Mouse (Mus musculus): ENCODE measurements around the gene Slc30a3. TPM values are rescaled to one million over a fixed set of nuclear protein-coding genes. Genes with fewer than 3 reads are reported as not detected.

Slc30a3 gene
- polyA plus RNA-seq, 2 experiments = 0.26 to 0.41 TPM

DNA sequence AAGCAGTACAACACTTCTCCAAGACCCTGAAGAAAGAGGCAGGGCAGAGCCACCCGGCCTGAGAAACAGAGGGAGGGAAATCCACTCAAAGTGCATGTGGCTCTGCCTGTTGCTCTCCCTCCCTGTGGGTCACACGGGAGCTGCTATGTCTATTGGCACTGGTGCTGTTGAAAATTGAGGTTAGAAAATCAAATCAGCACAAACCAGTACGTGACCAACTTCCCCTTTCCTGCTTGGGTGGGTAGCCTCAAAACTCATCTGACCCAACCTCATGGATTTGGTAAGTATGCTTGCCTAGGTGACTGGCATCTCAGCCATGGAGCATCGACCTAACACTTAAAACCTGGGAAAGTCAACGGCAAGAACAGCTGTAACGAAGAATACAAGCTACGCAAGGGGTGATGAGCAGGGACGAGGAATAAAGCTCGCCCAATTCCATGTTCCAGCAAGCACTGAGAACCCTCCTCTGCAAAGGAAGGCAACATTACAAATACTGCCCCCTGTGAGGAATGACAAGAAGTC lies 2.2 kb downstream of the Slc30a3 start, which contains the start of gene Dnajc5g:
Dnajc5g (plus strand) TSS at position 472 of the 522 bp plus-strand sequence.
- 52% methylated on average over 9 of the region's 9 CpGs for WGBS (ENCODE audit: insufficient replicate concordance)
- H3K27me3 ChIP-seq (ENCODE audit: control insufficient read depth, insufficient read depth, low read length) = no peaks in the 10 kb centered on the region
- DNase-seq (ENCODE audit: low read depth in 3 of 3, low spot score in 3 of 3) (no peak), ATAC-seq (ENCODE audit: insufficient read depth) (no peak)
- H3K4me2 ChIP-seq (ENCODE audit: low read depth) = no peak within 1 kb of the TSS
- H3K4me3 ChIP-seq (ENCODE audit: insufficient read depth in 1 of 2, low read depth in 2 of 2, low read length in 2 of 2) = no peak within 1 kb of the TSS
- H3K9ac ChIP-seq (replicated peaks) = no peak within 1 kb of the TSS
- no peak within 1 kb of the TSS for H3K27ac ChIP-seq
- no peaks in the 10 kb centered on the region for H3K4me1 ChIP-seq (replicated peaks; ENCODE audit: control insufficient read depth in 2 of 2, insufficient read depth in 2 of 2, low read length in 1 of 2)
- H3K9me3 ChIP-seq (ENCODE audit: control insufficient read depth, low read length) = no peaks in the 10 kb centered on the region
- TF ChIP-seq EP300 (IDR thresholded peaks at IDR 0.05; ENCODE audit: low read depth) = no peak
- TF ChIP-seq CTCF (IDR thresholded peaks at IDR 0.05; ENCODE audit: low read depth) = no peak
- H3K36me3 ChIP-seq (replicated peaks; ENCODE audit: control insufficient read depth, insufficient read depth, low read depth) = no peaks in the 10 kb centered on the region

GRCm38 (mm10) chr5:31095711-31096480 lies 12.1 kb downstream of the Slc30a3 start:
- no peak overlapping the region for H3K27ac ChIP-seq
- peaks cover 59% of the 10 kb centered on the region for H3K27me3 ChIP-seq (ENCODE audit: control insufficient read depth, insufficient read depth, low read length)
- TF ChIP-seq EP300 (IDR thresholded peaks at IDR 0.05; ENCODE audit: low read depth) (no peak), CTCF (IDR thresholded peaks at IDR 0.05; ENCODE audit: low read depth) (0 out of 2 replicates have a peak, but pooled peaks have one; percentile 0)
- 31% methylated on average over 11 of the region's 11 CpGs for WGBS (ENCODE audit: insufficient replicate concordance)
- H3K4me2 ChIP-seq (ENCODE audit: low read depth) = peak overlapping the region; percentile 47
- ATAC-seq (ENCODE audit: insufficient read depth) (no peak), DNase-seq (ENCODE audit: low read depth in 3 of 3, low spot score in 3 of 3) (no peak)
- no peaks in the 10 kb centered on the region for H3K36me3 ChIP-seq (replicated peaks; ENCODE audit: control insufficient read depth, insufficient read depth, low read depth)
- H3K4me1 ChIP-seq (replicated peaks; ENCODE audit: control insufficient read depth in 2 of 2, insufficient read depth in 2 of 2, low read length in 1 of 2) = no peaks in the 10 kb centered on the region
- no peaks in the 10 kb centered on the region for H3K9me3 ChIP-seq (ENCODE audit: control insufficient read depth, low read length)
- H3K9ac ChIP-seq (replicated peaks) = no peak overlapping the region
- H3K4me3 ChIP-seq (ENCODE audit: insufficient read depth in 1 of 2, low read depth in 2 of 2, low read length in 2 of 2) = no peak overlapping the region

DNA sequence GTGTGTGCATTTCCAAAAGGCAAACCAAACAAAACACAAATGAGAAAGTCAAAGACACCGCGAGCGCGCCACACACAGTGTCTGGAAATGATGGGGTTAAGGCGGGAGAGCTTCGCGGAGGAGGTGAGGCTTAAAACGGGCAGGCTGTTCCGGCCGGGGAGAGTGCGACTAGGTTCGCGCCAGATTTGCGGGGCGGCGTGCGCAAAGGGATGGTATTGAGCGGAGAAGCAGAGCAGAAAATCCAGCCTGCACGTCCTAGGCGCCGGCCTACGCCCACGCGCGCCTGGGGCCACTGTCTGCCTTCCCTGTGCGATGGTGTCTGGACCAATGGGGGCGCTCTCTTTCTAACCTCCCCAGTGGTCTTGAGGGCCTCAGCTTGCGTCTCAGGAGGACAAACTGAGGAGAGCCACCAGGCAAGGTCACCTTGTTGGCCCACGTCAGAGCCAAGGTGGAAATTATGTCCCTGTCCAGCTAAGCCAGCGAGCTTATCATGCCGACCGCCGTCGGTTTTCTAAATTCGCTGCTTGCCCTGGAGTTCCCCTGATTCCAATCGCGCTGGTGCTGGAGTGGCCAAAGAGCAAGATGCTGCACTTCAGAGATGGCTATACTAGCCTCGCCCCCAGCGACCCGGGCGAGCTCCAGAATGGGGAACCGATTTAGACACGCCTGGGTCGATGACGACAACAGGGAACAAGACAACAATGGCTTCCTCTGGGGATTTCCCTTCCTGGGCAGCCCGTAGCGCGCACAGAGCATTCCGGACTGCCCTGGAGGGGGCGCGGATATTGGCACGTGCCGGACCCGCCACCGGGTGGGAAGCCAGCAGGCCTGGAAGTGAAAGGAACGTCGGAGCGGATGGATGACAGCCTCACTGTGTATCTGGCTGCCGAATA lies 13.0 kb downstream of the Slc30a3 start:
- no peaks in the 10 kb centered on the region for H3K36me3 ChIP-seq (replicated peaks; ENCODE audit: control insufficient read depth, insufficient read depth, low read depth)
- ATAC-seq (ENCODE audit: insufficient read depth) (0 out of 2 replicates have a peak, but pooled peaks have one; percentile 35), DNase-seq (ENCODE audit: low read depth in 3 of 3, low spot score in 3 of 3) (peak in 1 of 3 experiments; percentile 37)
- no peak overlapping the region for H3K9ac ChIP-seq (replicated peaks)
- no peak overlapping the region for H3K27ac ChIP-seq
- H3K4me1 ChIP-seq (replicated peaks; ENCODE audit: control insufficient read depth in 2 of 2, insufficient read depth in 2 of 2, low read length in 1 of 2) = no peaks in the 10 kb centered on the region
- H3K4me2 ChIP-seq (ENCODE audit: low read depth) = peak overlapping the region; percentile 47
- WGBS (ENCODE audit: insufficient replicate concordance) = under 1% methylated on average over 59 of the region's 59 CpGs
- H3K27me3 ChIP-seq (ENCODE audit: control insufficient read depth, insufficient read depth, low read length) = peaks cover 67% of the 10 kb centered on the region
- no peaks in the 10 kb centered on the region for H3K9me3 ChIP-seq (ENCODE audit: control insufficient read depth, low read length)
- TF ChIP-seq EP300 (IDR thresholded peaks at IDR 0.05; ENCODE audit: low read depth) = no peak
- peak; percentile 9; the same call in 1 of the 2 replicates for TF ChIP-seq CTCF (IDR thresholded peaks at IDR 0.05; ENCODE audit: low read depth)
- peak overlapping the region; percentile 0 to 21; a peak in 2 of 4 replicates for H3K4me3 ChIP-seq (ENCODE audit: insufficient read depth in 1 of 2, low read depth in 2 of 2, low read length in 2 of 2)

DNA sequence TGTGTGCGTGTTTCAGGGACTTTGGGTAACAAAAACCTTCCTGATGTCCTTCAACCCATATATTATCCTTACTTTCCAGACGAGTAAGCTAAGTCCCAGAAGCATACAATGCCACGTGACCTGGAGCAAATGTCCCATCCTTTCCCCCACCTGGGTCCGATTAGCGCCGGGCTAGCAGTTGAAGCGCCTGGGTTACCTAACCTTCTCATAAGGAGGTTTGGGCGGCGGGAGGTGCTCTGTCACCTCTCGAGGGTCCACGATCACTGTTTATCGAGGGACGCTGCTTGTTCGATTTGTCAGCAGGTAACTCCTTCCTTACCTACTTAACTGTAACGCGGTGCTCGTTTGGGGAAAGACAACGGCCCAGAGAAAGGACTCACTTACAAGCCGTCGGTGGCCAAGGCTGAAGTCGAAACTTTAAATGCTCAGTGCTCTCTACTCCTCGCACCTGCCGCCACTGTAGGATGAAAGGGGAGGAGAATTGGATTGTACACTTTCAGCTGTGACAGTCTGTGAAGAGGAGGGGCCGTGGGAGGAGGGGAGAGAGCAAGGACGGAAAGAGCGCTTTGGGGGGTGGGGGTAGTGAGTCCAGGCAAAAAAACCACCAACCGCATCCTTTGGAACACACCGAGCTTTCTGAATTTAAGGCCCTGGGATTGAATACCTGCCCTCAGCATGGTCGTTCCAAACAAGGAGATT lies 13.8 kb downstream of the Slc30a3 start:
- H3K27ac ChIP-seq = no peak overlapping the region
- no peak overlapping the region for H3K9ac ChIP-seq (replicated peaks)
- H3K36me3 ChIP-seq (replicated peaks; ENCODE audit: control insufficient read depth, insufficient read depth, low read depth) = no peaks in the 10 kb centered on the region
- H3K4me2 ChIP-seq (ENCODE audit: low read depth) = peak overlapping the region; percentile 47
- no peak for TF ChIP-seq EP300 (IDR thresholded peaks at IDR 0.05; ENCODE audit: low read depth)
- TF ChIP-seq CTCF (IDR thresholded peaks at IDR 0.05; ENCODE audit: low read depth) = no peak
- H3K4me1 ChIP-seq (replicated peaks; ENCODE audit: control insufficient read depth in 2 of 2, insufficient read depth in 2 of 2, low read length in 1 of 2) = no peaks in the 10 kb centered on the region
- H3K4me3 ChIP-seq (ENCODE audit: insufficient read depth in 1 of 2, low read depth in 2 of 2, low read length in 2 of 2) = no peak overlapping the region
- no peak for DNase-seq (ENCODE audit: low read depth in 3 of 3, low spot score in 3 of 3)
- H3K27me3 ChIP-seq (ENCODE audit: control insufficient read depth, insufficient read depth, low read length) = peaks cover 71% of the 10 kb centered on the region
- WGBS (ENCODE audit: insufficient replicate concordance) = 3% methylated on average over 29 of the region's 29 CpGs
- no peak for ATAC-seq (ENCODE audit: insufficient read depth)
- H3K9me3 ChIP-seq (ENCODE audit: control insufficient read depth, low read length) = no peaks in the 10 kb centered on the region

Data from liver, embryonic 14.5 days (tissue).